Mouse (Mus musculus): ENCODE results near the gene Mapkapk2. TPM values are rescaled to one million over a fixed set of nuclear protein-coding genes. Genes with fewer than 3 reads are reported as not detected.
"Not testable (repeated sequence)": the region's sequence is repeated elsewhere in the genome, so short reads cannot be mapped to it uniquely, and the experiment has no call there.

The Mapkapk2 gene
- polyA plus RNA-seq (2015; fragmentation: Nextera tagmentation; extraction: Ambion mirVana) = 42.7 and 43.3 TPM in 2 replicates

- WGBS = under 1% methylated on average over 23 of the region's 32 CpGs
- H3K4me3 ChIP-seq = peak within 1 kb of the TSS; percentile 92
- peak within 1 kb of the TSS; percentile 85 for H3K4me2 ChIP-seq (replicated peaks)
- peak within 1 kb of the TSS; percentile 95 for H3K9ac ChIP-seq
- peak; percentile 96 for ATAC-seq (ENCODE audit: low FRiP score, low read depth)
- no peaks in the 10 kb centered on the region for H3K9me3 ChIP-seq
- H3K4me1 ChIP-seq = peaks cover 41% of the 10 kb centered on the region
- H3K36me3 ChIP-seq = no peaks in the 10 kb centered on the region
- H3K27me3 ChIP-seq = no peaks in the 10 kb centered on the region
- H3K27ac ChIP-seq = peak within 1 kb of the TSS; percentile 93
Observed at GRCm38 (mm10) chr1:131097700-131098094, at the start of gene Mapkapk2. Gene Mapkapk2 (minus strand): TSS chr1:131097826.

GRCm38 (mm10) chr1:131146181-131146614 lies 48.6 kb upstream of the Mapkapk2 start:
- ATAC-seq (ENCODE audit: low FRiP score, low read depth) = no peak
- 83% methylated on average over 3 of the region's 3 CpGs for WGBS
- no peaks in the 10 kb centered on the region for H3K36me3 ChIP-seq
- H3K27ac ChIP-seq = no peak overlapping the region
- no peaks in the 10 kb centered on the region for H3K4me1 ChIP-seq
- no peak overlapping the region for H3K4me2 ChIP-seq (replicated peaks)
- H3K9me3 ChIP-seq = no peaks in the 10 kb centered on the region
- H3K4me3 ChIP-seq = no peak overlapping the region
- no peak overlapping the region for H3K9ac ChIP-seq
- H3K27me3 ChIP-seq = no peaks in the 10 kb centered on the region

- not testable (repeated sequence) for H3K36me3 ChIP-seq; H3K9me3 ChIP-seq; H3K4me1 ChIP-seq; ATAC-seq (ENCODE audit: low FRiP score, low read depth); H3K4me2 ChIP-seq (replicated peaks); H3K27me3 ChIP-seq; H3K27ac ChIP-seq; H3K9ac ChIP-seq; H3K4me3 ChIP-seq
- WGBS = 79% methylated on average over 3 of the region's 3 CpGs
Observed at GRCm38 (mm10) chr1:131145222-131145621, 47.6 kb upstream of the Mapkapk2 start.

GRCm38 (mm10) chr1:131142472-131142871 lies 44.8 kb upstream of the Mapkapk2 start:
- 63% methylated on average over 1 of the region's 1 CpGs for WGBS
- no peaks in the 10 kb centered on the region for H3K27me3 ChIP-seq
- ATAC-seq (ENCODE audit: low FRiP score, low read depth) = no peak
- H3K27ac ChIP-seq = no peak overlapping the region
- no peaks in the 10 kb centered on the region for H3K9me3 ChIP-seq
- H3K4me2 ChIP-seq (replicated peaks) = no peak overlapping the region
- no peak overlapping the region for H3K4me3 ChIP-seq
- H3K9ac ChIP-seq = no peak overlapping the region
- H3K4me1 ChIP-seq = no peaks in the 10 kb centered on the region
- H3K36me3 ChIP-seq = no peaks in the 10 kb centered on the region

- ATAC-seq (ENCODE audit: low FRiP score, low read depth) = no peak
- 54% methylated on average over 2 of the region's 2 CpGs for WGBS
- Histone ChIP-seq H3K27ac (no peak overlapping the region), H3K4me1 (no peaks in the 10 kb centered on the region), H3K27me3 (no peaks in the 10 kb centered on the region), H3K9ac (no peak overlapping the region), H3K36me3 (no peaks in the 10 kb centered on the region), H3K4me3 (no peak overlapping the region), H3K4me2 (replicated peaks) (no peak overlapping the region), H3K9me3 (no peaks in the 10 kb centered on the region)
Observed at GRCm38 (mm10) chr1:131141449-131141848, 43.8 kb upstream of the Mapkapk2 start.

- Histone ChIP-seq H3K4me2 (replicated peaks) (peak overlapping the region; percentile 89), H3K9ac (peak overlapping the region; percentile 69; the same call in 1 of the 2 replicates), H3K4me3 (peak overlapping the region; percentile 81), H3K27ac (no peak overlapping the region), H3K4me1 (peaks cover 1% of the 10 kb centered on the region; the same call in 1 of the 2 replicates), H3K9me3 (no peaks in the 10 kb centered on the region), H3K27me3 (no peaks in the 10 kb centered on the region), H3K36me3 (no peaks in the 10 kb centered on the region)
- WGBS = 66% methylated on average over 11 of the region's 11 CpGs
- ATAC-seq (ENCODE audit: low FRiP score, low read depth) = no peak
Observed at GRCm38 (mm10) chr1:131139102-131140095, 41.8 kb upstream of the Mapkapk2 start.

- no peaks in the 10 kb centered on the region for H3K27me3 ChIP-seq
- H3K36me3 ChIP-seq = no peaks in the 10 kb centered on the region
- H3K27ac ChIP-seq = peak within 1 kb of the TSS; percentile 89
- peak within 1 kb of the TSS; percentile 81 for H3K4me3 ChIP-seq
- 5% methylated on average over 49 of the region's 49 CpGs for WGBS
- H3K9me3 ChIP-seq = no peaks in the 10 kb centered on the region
- peak within 1 kb of the TSS; percentile 69 for H3K9ac ChIP-seq
- peak; percentile 98 for ATAC-seq (ENCODE audit: low FRiP score, low read depth)
- peak within 1 kb of the TSS; percentile 89 for H3K4me2 ChIP-seq (replicated peaks)
- peaks cover 3% of the 10 kb centered on the region; the same call in 1 of the 2 replicates for H3K4me1 ChIP-seq
Observed at GRCm38 (mm10) chr1:131138191-131139016, 40.8 kb upstream of the Mapkapk2 start, which contains the start of gene Dyrk3. Gene Dyrk3 (minus strand): TSS chr1:131138340.

- H3K36me3 ChIP-seq = no peaks in the 10 kb centered on the region
- H3K4me2 ChIP-seq (replicated peaks) = peak overlapping the region; percentile 89
- no peak overlapping the region for H3K27ac ChIP-seq
- peak; percentile 78 for ATAC-seq (ENCODE audit: low FRiP score, low read depth)
- peaks cover 3% of the 10 kb centered on the region; the same call in 1 of the 2 replicates for H3K4me1 ChIP-seq
- H3K4me3 ChIP-seq = peak overlapping the region; percentile 81
- H3K27me3 ChIP-seq = no peaks in the 10 kb centered on the region
- no peaks in the 10 kb centered on the region for H3K9me3 ChIP-seq
- H3K9ac ChIP-seq = peak overlapping the region; percentile 69
- WGBS = under 1% methylated on average over 31 of the region's 36 CpGs
Observed at GRCm38 (mm10) chr1:131137717-131138118, 40.1 kb upstream of the Mapkapk2 start.

GRCm38 (mm10) chr1:131137111-131137510 lies 39.5 kb upstream of the Mapkapk2 start:
- H3K27ac ChIP-seq = no peak overlapping the region
- peak overlapping the region; percentile 81; the same call in 1 of the 2 replicates for H3K4me3 ChIP-seq
- peak overlapping the region; percentile 89 for H3K4me2 ChIP-seq (replicated peaks)
- H3K9ac ChIP-seq = no peak overlapping the region
- H3K27me3 ChIP-seq = no peaks in the 10 kb centered on the region
- H3K36me3 ChIP-seq = no peaks in the 10 kb centered on the region
- 29% methylated on average over 5 of the region's 5 CpGs for WGBS
- H3K4me1 ChIP-seq = peaks cover 3% of the 10 kb centered on the region; the same call in 1 of the 2 replicates
- ATAC-seq (ENCODE audit: low FRiP score, low read depth) = no peak
- H3K9me3 ChIP-seq = no peaks in the 10 kb centered on the region

GRCm38 (mm10) chr1:131135960-131136629 lies 38.5 kb upstream of the Mapkapk2 start:
- H3K9ac ChIP-seq = no peak overlapping the region
- peaks cover 3% of the 10 kb centered on the region; the same call in 1 of the 2 replicates for H3K4me1 ChIP-seq
- 78% methylated on average over 10 of the region's 10 CpGs for WGBS
- H3K4me2 ChIP-seq (replicated peaks) = no peak overlapping the region
- H3K27me3 ChIP-seq = no peaks in the 10 kb centered on the region
- no peak overlapping the region for H3K4me3 ChIP-seq
- H3K9me3 ChIP-seq = no peaks in the 10 kb centered on the region
- no peaks in the 10 kb centered on the region for H3K36me3 ChIP-seq
- no peak overlapping the region for H3K27ac ChIP-seq
- no peak for ATAC-seq (ENCODE audit: low FRiP score, low read depth)

GRCm38 (mm10) chr1:131134942-131135522 lies 37.4 kb upstream of the Mapkapk2 start:
- WGBS = 76% methylated on average over 8 of the region's 8 CpGs
- Histone ChIP-seq H3K27ac (no peak overlapping the region), H3K9me3 (no peaks in the 10 kb centered on the region), H3K4me3 (no peak overlapping the region), H3K9ac (no peak overlapping the region), H3K4me1 (peaks cover 3% of the 10 kb centered on the region; the same call in 1 of the 2 replicates), H3K4me2 (replicated peaks) (no peak overlapping the region), H3K27me3 (no peaks in the 10 kb centered on the region), H3K36me3 (peaks cover 1% of the 10 kb centered on the region; the same call in 1 of the 2 replicates)
- ATAC-seq (ENCODE audit: low FRiP score, low read depth) = no peak
